Mouse (Mus musculus): ENCODE measurements around the gene Ifnar2. TPM values are rescaled to one million over a fixed set of nuclear protein-coding genes. Genes with fewer than 3 reads are reported as not detected.

Ifnar2 gene
- polyA plus RNA-seq, 1 experiment from 2014 or later, result 32.3 TPM

- Histone ChIP-seq H3K4me1 (replicated peaks; ENCODE audit: control insufficient read depth, insufficient read depth, low read length) (no peaks in the 10 kb centered on the region), H3K27ac (ENCODE audit: low read depth, low read length) (no peak overlapping the region), H3K27me3 (ENCODE audit: control insufficient read depth, insufficient read depth, low read length) (no peaks in the 10 kb centered on the region), H3K4me2 (ENCODE audit: low read depth, low read length, severe bottlenecking) (no peak overlapping the region), H3K9ac (ENCODE audit: low read length) (no peak overlapping the region), H3K9me3 (ENCODE audit: control insufficient read depth, low read length) (no peaks in the 10 kb centered on the region), H3K4me3 (ENCODE audit: low read depth, low read length) (no peak overlapping the region), H3K36me3 (ENCODE audit: control insufficient read depth, insufficient read depth, low read length) (no peaks in the 10 kb centered on the region)
- ATAC-seq (replicated peaks; ENCODE audit: low FRiP score) (no peak), DNase-seq (ENCODE audit: low spot score) (no peak)
- 82% methylated on average over 12 of the region's 12 CpGs for WGBS
Measured at GRCm38 (mm10) chr16:91362616-91363272, 9.8 kb upstream of the Ifnar2 start.

GRCm38 (mm10) chr16:91363483-91363882 is 9.1 kb upstream of the Ifnar2 start:
- Histone ChIP-seq H3K27me3 (ENCODE audit: control insufficient read depth, insufficient read depth, low read length) (no peaks in the 10 kb centered on the region), H3K4me2 (ENCODE audit: low read depth, low read length, severe bottlenecking) (no peak overlapping the region), H3K4me1 (replicated peaks; ENCODE audit: control insufficient read depth, insufficient read depth, low read length) (no peaks in the 10 kb centered on the region), H3K36me3 (ENCODE audit: control insufficient read depth, insufficient read depth, low read length) (no peaks in the 10 kb centered on the region), H3K4me3 (ENCODE audit: low read depth, low read length) (no peak overlapping the region), H3K27ac (ENCODE audit: low read depth, low read length) (no peak overlapping the region), H3K9me3 (ENCODE audit: control insufficient read depth, low read length) (no peaks in the 10 kb centered on the region), H3K9ac (ENCODE audit: low read length) (no peak overlapping the region)
- DNase-seq (ENCODE audit: low spot score), result no peak
- 40% methylated on average over 3 of the region's 3 CpGs for WGBS
- no peak for ATAC-seq (replicated peaks; ENCODE audit: low FRiP score)

GRCm38 (mm10) chr16:91366567-91366966 is 6.0 kb upstream of the Ifnar2 start:
- no peak for DNase-seq (ENCODE audit: low spot score)
- ATAC-seq (replicated peaks; ENCODE audit: low FRiP score), result no peak
- Histone ChIP-seq H3K9ac (ENCODE audit: low read length) (no peak overlapping the region), H3K27ac (ENCODE audit: low read depth, low read length) (no peak overlapping the region), H3K36me3 (ENCODE audit: control insufficient read depth, insufficient read depth, low read length) (no peaks in the 10 kb centered on the region), H3K27me3 (ENCODE audit: control insufficient read depth, insufficient read depth, low read length) (no peaks in the 10 kb centered on the region), H3K4me1 (replicated peaks; ENCODE audit: control insufficient read depth, insufficient read depth, low read length) (no peaks in the 10 kb centered on the region), H3K4me3 (ENCODE audit: low read depth, low read length) (no peak overlapping the region), H3K4me2 (ENCODE audit: low read depth, low read length, severe bottlenecking) (no peak overlapping the region), H3K9me3 (ENCODE audit: control insufficient read depth, low read length) (no peaks in the 10 kb centered on the region)

GRCm38 (mm10) chr16:91367066-91367465 is 5.5 kb upstream of the Ifnar2 start:
- H3K4me2 ChIP-seq (ENCODE audit: low read depth, low read length, severe bottlenecking), result no peak overlapping the region
- no peaks in the 10 kb centered on the region for H3K36me3 ChIP-seq (ENCODE audit: control insufficient read depth, insufficient read depth, low read length)
- DNase-seq (ENCODE audit: low spot score), result no peak
- H3K9me3 ChIP-seq (ENCODE audit: control insufficient read depth, low read length), result no peaks in the 10 kb centered on the region
- H3K27ac ChIP-seq (ENCODE audit: low read depth, low read length), result no peak overlapping the region
- ATAC-seq (replicated peaks; ENCODE audit: low FRiP score), result no peak
- no peak overlapping the region for H3K4me3 ChIP-seq (ENCODE audit: low read depth, low read length)
- no peaks in the 10 kb centered on the region for H3K4me1 ChIP-seq (replicated peaks; ENCODE audit: control insufficient read depth, insufficient read depth, low read length)
- H3K9ac ChIP-seq (ENCODE audit: low read length), result no peak overlapping the region
- no peaks in the 10 kb centered on the region for H3K27me3 ChIP-seq (ENCODE audit: control insufficient read depth, insufficient read depth, low read length)
- 93% methylated on average over 2 of the region's 2 CpGs for WGBS

GRCm38 (mm10) chr16:91373473-91374252 is 1.1 kb downstream of the Ifnar2 start:
- Histone ChIP-seq H3K9me3 (ENCODE audit: control insufficient read depth, low read length) (no peaks in the 10 kb centered on the region), H3K4me3 (ENCODE audit: low read depth, low read length) (peak overlapping the region; percentile 62), H3K27ac (ENCODE audit: low read depth, low read length) (peak overlapping the region; percentile 79), H3K4me2 (ENCODE audit: low read depth, low read length, severe bottlenecking) (peak overlapping the region; percentile 60), H3K27me3 (ENCODE audit: control insufficient read depth, insufficient read depth, low read length) (no peaks in the 10 kb centered on the region), H3K9ac (ENCODE audit: low read length) (peak overlapping the region; percentile 75), H3K4me1 (replicated peaks; ENCODE audit: control insufficient read depth, insufficient read depth, low read length) (peaks cover 5% of the 10 kb centered on the region; the same call in 1 of the 2 replicates), H3K36me3 (ENCODE audit: control insufficient read depth, insufficient read depth, low read length) (no peaks in the 10 kb centered on the region)
- 0 out of 2 replicates have a peak, but pooled peaks have one; percentile 13 for ATAC-seq (replicated peaks; ENCODE audit: low FRiP score)
- 44% methylated on average over 13 of the region's 13 CpGs for WGBS
- DNase-seq (ENCODE audit: low spot score), result no peak

- Histone ChIP-seq H3K4me1 (replicated peaks; ENCODE audit: control insufficient read depth, insufficient read depth, low read length) (peaks cover 9% of the 10 kb centered on the region; the same call in 1 of the 2 replicates), H3K4me3 (ENCODE audit: low read depth, low read length) (no peak overlapping the region), H3K9ac (ENCODE audit: low read length) (no peak overlapping the region), H3K4me2 (ENCODE audit: low read depth, low read length, severe bottlenecking) (no peak overlapping the region; the same call in 1 of the 2 replicates), H3K9me3 (ENCODE audit: control insufficient read depth, low read length) (no peaks in the 10 kb centered on the region), H3K27me3 (ENCODE audit: control insufficient read depth, insufficient read depth, low read length) (no peaks in the 10 kb centered on the region), H3K36me3 (ENCODE audit: control insufficient read depth, insufficient read depth, low read length) (no peaks in the 10 kb centered on the region), H3K27ac (ENCODE audit: low read depth, low read length) (no peak overlapping the region)
- DNase-seq (ENCODE audit: low spot score), result no peak
- WGBS, result 91% methylated on average over 3 of the region's 3 CpGs
- no peak for ATAC-seq (replicated peaks; ENCODE audit: low FRiP score)
Measured at GRCm38 (mm10) chr16:91374253-91374634, 1.7 kb downstream of the Ifnar2 start.

- Histone ChIP-seq H3K36me3 (ENCODE audit: control insufficient read depth, insufficient read depth, low read length) (no peaks in the 10 kb centered on the region), H3K4me2 (ENCODE audit: low read depth, low read length, severe bottlenecking) (no peak overlapping the region), H3K27ac (ENCODE audit: low read depth, low read length) (no peak overlapping the region), H3K9ac (ENCODE audit: low read length) (no peak overlapping the region), H3K27me3 (ENCODE audit: control insufficient read depth, insufficient read depth, low read length) (no peaks in the 10 kb centered on the region), H3K4me1 (replicated peaks; ENCODE audit: control insufficient read depth, insufficient read depth, low read length) (peaks cover 10% of the 10 kb centered on the region; the same call in 1 of the 2 replicates), H3K4me3 (ENCODE audit: low read depth, low read length) (no peak overlapping the region), H3K9me3 (ENCODE audit: control insufficient read depth, low read length) (no peaks in the 10 kb centered on the region)
- ATAC-seq (replicated peaks; ENCODE audit: low FRiP score) (no peak), DNase-seq (ENCODE audit: low spot score) (no peak)
- 93% methylated on average over 10 of the region's 10 CpGs for WGBS
Measured at GRCm38 (mm10) chr16:91376701-91377100, 4.1 kb downstream of the Ifnar2 start.

GRCm38 (mm10) chr16:91378431-91378986 is 5.9 kb downstream of the Ifnar2 start:
- Histone ChIP-seq H3K27ac (ENCODE audit: low read depth, low read length) (no peak overlapping the region), H3K4me2 (ENCODE audit: low read depth, low read length, severe bottlenecking) (no peak overlapping the region), H3K9ac (ENCODE audit: low read length) (no peak overlapping the region), H3K36me3 (ENCODE audit: control insufficient read depth, insufficient read depth, low read length) (no peaks in the 10 kb centered on the region), H3K9me3 (ENCODE audit: control insufficient read depth, low read length) (no peaks in the 10 kb centered on the region), H3K4me1 (replicated peaks; ENCODE audit: control insufficient read depth, insufficient read depth, low read length) (peaks cover 10% of the 10 kb centered on the region; the same call in 1 of the 2 replicates), H3K4me3 (ENCODE audit: low read depth, low read length) (no peak overlapping the region), H3K27me3 (ENCODE audit: control insufficient read depth, insufficient read depth, low read length) (no peaks in the 10 kb centered on the region)
- ATAC-seq (replicated peaks; ENCODE audit: low FRiP score) (no peak), DNase-seq (ENCODE audit: low spot score) (no peak)
- 61% methylated on average over 17 of the region's 17 CpGs for WGBS

All from forebrain, embryonic 11.5 days (tissue).